Mouse (Mus musculus) neural tube, embryonic 14.5 days (tissue): ENCODE measurements around the gene Renbp. TPM values are rescaled to one million over a fixed set of nuclear protein-coding genes. Genes with fewer than 3 reads are reported as not detected.

ENCODE experiments used
- ATAC-seq: fragments of 200-750 bp; cut with Nextera tagmentation; 2 replicates; pipeline ENCODE4 v1.8.0; 2017; ENCODE audit warnings: low read depth, mild to moderate bottlenecking, moderate TSS enrichment, moderate library complexity
- H3K27ac ChIP-seq: fragments of 300-500 bp; sonication (generic); 2 replicates; pipeline ENCODE4 v1.5.1; 2014; ENCODE audit warnings: low read depth, mild to moderate bottlenecking, control low read depth, low read length, moderate library complexity, mixed read lengths
- H3K27me3 ChIP-seq: fragments of 300-500 bp; sonication (generic); 2 replicates; pipeline ENCODE4 v1.6.1; 2014; ENCODE audit warnings: low read length; ENCODE audit not compliant: control insufficient read depth, insufficient read depth
- H3K36me3 ChIP-seq: fragments of 300-500 bp; sonication (generic); 2 replicates; pipeline ENCODE4 v1.6.1; 2014; ENCODE audit warnings: low read length, mixed read lengths; ENCODE audit not compliant: control insufficient read depth, insufficient read depth
- H3K4me1 ChIP-seq: fragments of 300-500 bp; sonication (generic); 2 replicates; pipeline ENCODE4 v1.6.1; 2014; ENCODE audit warnings: low read length; ENCODE audit not compliant: control insufficient read depth, insufficient read depth
- H3K4me2 ChIP-seq: fragments of 300-500 bp; sonication (generic); 2 replicates; pipeline ENCODE4 v1.6.1; 2014; ENCODE audit warnings: mild to moderate bottlenecking, low read depth, low read length, control low read depth
- H3K4me3 ChIP-seq: fragments of 300-500 bp; sonication (generic); 2 replicates; pipeline ENCODE4 v1.5.1; 2014; ENCODE audit warnings: low read depth, low read length, control low read depth, mixed read lengths
- H3K9ac ChIP-seq: fragments of 300-500 bp; sonication (generic); replicated peaks from 2 replicates; pipeline ENCODE4 v1.6.1; 2014; ENCODE audit warnings: low read depth, mild to moderate bottlenecking, control low read depth, low read length, mixed read lengths
- H3K9me3 ChIP-seq: fragments of 300-500 bp; sonication (generic); 2 replicates; pipeline ENCODE4 v1.6.1; 2016; ENCODE audit warnings: low read length; ENCODE audit not compliant: control insufficient read depth
- WGBS: fragments of 180-500 bp; shearing (Covaris S2); extraction: QIAGEN DNeasy Blood & Tissue Kit; methylation state at CpG from one replicate; pipeline ENCODE4 v1.1.7; 2014; 5-methylcytosine and 5-hydroxymethylcytosine counted together
- polyA plus RNA-seq: library from polyadenylated mRNA; unstranded; fragments of >200 nt; fragmentation: Nextera tagmentation; extraction: Ambion mirVana; gene quantifications from 2 replicates; pipeline ENCODE4 v1.2.1, GENCODE M21; 2014

Gene Renbp
- polyA plus RNA-seq, 1 experiment from 2014 or later = 6.5 TPM

DNA sequence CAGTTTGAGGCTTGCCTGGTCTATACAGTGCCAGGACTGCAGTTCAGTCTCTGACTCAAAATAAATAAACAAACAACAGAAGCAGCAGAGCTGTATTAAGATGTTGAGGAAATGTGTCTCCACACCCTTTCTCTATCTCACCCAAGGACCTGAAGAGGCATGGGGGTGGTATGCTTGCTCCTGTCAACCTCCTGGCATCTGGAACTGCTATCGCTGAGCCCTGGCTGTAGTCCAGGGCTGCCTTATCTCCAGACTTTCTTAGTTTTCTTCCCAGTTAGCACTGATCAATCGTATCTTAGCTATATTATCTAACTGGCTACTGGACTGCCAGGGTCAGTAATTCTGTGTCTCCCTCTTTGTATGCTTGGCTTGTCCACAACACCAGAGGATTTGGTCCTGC, 11.2 kb upstream of the Renbp start:
- H3K4me3 ChIP-seq = no peak overlapping the region
- ATAC-seq = no peak
- peaks cover 14% of the 10 kb centered on the region for H3K36me3 ChIP-seq
- 95% methylated on average over 2 of the region's 2 CpGs for WGBS
- H3K27ac ChIP-seq = no peak overlapping the region
- no peaks in the 10 kb centered on the region for H3K9me3 ChIP-seq
- H3K4me1 ChIP-seq = no peaks in the 10 kb centered on the region
- no peak overlapping the region for H3K9ac ChIP-seq
- no peaks in the 10 kb centered on the region for H3K27me3 ChIP-seq
- H3K4me2 ChIP-seq = no peak overlapping the region

DNA sequence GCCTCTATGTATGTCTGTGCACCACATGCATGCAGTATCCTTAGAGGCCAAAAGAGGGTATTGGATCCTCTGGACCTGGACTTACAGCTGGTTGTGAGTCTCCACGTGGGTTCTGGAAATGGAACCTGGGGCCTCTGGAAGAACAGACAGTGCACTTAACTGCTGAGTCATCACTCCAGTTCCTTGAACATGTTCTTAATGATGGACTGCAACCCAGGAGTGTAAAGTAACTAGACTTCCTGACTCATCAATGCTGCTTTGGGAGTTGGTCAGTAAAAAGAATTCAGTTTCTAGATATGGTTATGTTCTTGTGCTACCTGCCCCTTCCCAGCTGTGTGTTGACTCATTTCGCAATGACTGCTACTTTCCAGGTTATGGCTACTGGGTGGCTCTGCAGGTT, 1.2 kb upstream of the Renbp start:
- H3K9ac ChIP-seq = no peak overlapping the region
- no peak overlapping the region for H3K4me3 ChIP-seq
- H3K36me3 ChIP-seq = no peaks in the 10 kb centered on the region
- no peak overlapping the region for H3K4me2 ChIP-seq
- ATAC-seq = no peak
- H3K9me3 ChIP-seq = no peaks in the 10 kb centered on the region
- WGBS = 71% methylated on average over 2 of the region's 2 CpGs
- H3K27me3 ChIP-seq = no peaks in the 10 kb centered on the region
- H3K27ac ChIP-seq = no peak overlapping the region
- no peaks in the 10 kb centered on the region for H3K4me1 ChIP-seq

DNA sequence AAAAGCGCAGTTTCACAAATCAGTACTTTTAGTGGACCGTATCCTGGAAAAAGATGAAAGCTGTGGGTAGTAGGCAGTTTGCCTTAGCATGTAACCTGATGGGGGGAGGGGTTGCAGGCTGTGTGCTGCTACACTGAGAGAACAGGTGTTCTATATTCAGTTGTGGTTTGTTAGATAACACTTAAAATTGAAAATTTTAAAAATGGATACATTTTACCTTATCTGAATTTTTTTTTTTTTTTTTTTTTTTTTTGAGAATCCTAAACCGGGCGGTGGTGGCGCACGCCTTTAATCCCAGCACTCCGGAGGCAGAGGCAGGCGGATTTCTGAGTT, 8.1 kb downstream of the Renbp start:
- Histone ChIP-seq H3K27me3 (no peaks in the 10 kb centered on the region), H3K4me1 (no peaks in the 10 kb centered on the region), H3K27ac (peak overlapping the region; percentile 70), H3K9me3 (no peaks in the 10 kb centered on the region), H3K36me3 (0 out of 2 replicates have a peak, but pooled peaks cover 5% of the 10 kb centered on the region), H3K4me2 (peak overlapping the region; percentile 55), H3K4me3 (peak overlapping the region; percentile 54), H3K9ac (peak overlapping the region; percentile 46; the same call in 1 of the 2 replicates)
- 75% methylated on average over 8 of the region's 8 CpGs for WGBS
- no peak for ATAC-seq

DNA sequence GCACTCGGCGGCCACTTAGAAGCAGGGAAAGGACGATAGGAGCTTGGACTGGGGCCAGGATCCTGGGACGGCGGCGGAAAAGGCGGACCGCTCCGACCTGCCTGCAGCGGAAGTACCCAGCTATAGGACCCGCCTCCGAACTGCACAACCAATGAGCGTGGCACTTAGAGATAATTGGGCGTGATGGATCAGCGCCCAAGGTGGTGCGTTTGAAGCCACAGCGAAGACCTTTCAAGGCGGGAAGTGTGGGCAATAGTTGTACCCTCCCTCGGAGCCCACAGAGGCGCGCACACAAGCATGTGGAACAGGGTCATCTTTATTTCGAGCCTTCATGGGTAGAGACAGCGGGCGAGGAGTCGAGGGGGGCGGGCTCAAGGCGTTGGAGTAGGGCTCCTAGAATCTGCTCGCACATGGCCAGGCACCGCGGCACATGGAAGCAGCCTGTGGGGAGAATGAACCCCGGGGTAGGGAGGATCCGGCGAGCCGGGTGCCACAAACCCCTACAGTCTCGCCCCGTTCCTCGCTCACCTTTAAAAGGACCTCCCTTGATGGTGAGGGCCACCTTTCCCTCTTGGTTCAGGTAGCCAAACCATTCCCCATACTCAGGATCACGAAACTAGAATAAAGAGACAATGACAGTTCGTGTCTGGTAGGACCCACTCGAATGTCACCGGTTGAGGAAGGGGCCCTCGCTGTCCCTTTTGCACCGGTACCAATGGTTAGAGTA, 8.7 kb downstream of the Renbp start, which contains the start of the genes Arhgap4 and Naa10:
Gene Arhgap4 (minus strand): TSS at position 48 of the 727 bp plus-strand sequence.
Gene Naa10 (minus strand): TSS at position 122 of the 727 bp plus-strand sequence.
- Histone ChIP-seq H3K9ac (peak within 1 kb of the TSS; percentile 61), H3K27ac (peak within 1 kb of the TSS; percentile 70), H3K4me2 (peak within 1 kb of the TSS; percentile 60), H3K4me1 (no peaks in the 10 kb centered on the region), H3K27me3 (no peaks in the 10 kb centered on the region), H3K4me3 (peak within 1 kb of the TSS; percentile 54), H3K36me3 (0 out of 2 replicates have a peak, but pooled peaks cover 5% of the 10 kb centered on the region), H3K9me3 (no peaks in the 10 kb centered on the region)
- 19% methylated on average over 43 of the region's 43 CpGs for WGBS
- peak; percentile 99 for ATAC-seq

DNA sequence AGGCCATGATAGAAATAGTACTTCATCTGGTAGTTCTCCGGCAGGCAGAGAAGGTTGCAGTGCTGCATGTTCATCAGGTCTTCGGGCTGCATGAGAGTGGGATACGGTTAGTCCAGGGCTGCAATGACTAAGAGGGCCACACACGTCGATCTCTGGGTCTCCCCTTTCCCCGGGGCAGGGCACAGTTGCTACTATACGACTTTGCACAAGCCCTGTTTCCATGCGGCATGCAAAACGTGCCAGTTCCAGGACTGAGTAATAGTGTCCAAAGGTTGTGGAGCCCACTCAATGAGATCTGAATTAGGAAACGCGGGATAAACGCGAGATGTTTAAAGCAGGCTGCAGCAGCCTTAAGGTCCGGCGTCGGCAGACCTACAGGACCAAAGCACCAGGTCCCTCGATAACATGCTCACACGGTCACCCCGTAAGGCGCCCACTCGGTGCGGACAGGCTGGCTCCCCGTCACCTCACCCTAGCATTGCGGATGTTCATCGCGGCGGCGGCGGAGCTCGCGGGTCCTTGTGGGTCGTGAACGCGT, 9.3 kb downstream of the Renbp start:
- Histone ChIP-seq H3K4me2 (peak overlapping the region; percentile 60), H3K9ac (peak overlapping the region; percentile 61), H3K36me3 (0 out of 2 replicates have a peak, but pooled peaks cover 5% of the 10 kb centered on the region), H3K27ac (peak overlapping the region; percentile 62; the same call in 1 of the 2 replicates), H3K4me3 (peak overlapping the region; percentile 54), H3K9me3 (no peaks in the 10 kb centered on the region), H3K27me3 (no peaks in the 10 kb centered on the region), H3K4me1 (no peaks in the 10 kb centered on the region)
- peak; percentile 47; the same call in 1 of the 2 replicates for ATAC-seq
- 17% methylated on average over 34 of the region's 34 CpGs for WGBS

DNA sequence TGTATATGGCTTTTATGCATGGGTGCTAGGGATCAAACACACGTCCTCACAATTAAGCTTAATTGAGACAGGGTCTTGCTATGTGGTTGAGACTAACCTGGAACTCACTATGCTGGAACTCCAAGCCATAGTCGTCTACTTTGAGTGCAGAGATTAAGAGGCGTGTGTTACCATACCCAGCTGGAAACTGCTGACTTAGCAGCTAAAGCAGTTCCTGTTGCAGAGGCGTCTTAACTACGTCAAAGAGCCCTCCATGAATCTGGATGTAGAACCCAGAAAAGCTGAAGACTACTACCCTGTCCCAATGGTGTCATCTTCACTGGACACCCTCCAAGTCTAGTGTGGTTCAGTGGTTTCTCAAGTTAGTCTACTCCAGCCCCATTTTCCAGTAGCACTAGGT, 12.0 kb downstream of the Renbp start:
- Histone ChIP-seq H3K4me2 (no peak overlapping the region), H3K27me3 (no peaks in the 10 kb centered on the region), H3K9ac (no peak overlapping the region), H3K4me1 (no peaks in the 10 kb centered on the region), H3K9me3 (no peaks in the 10 kb centered on the region), H3K4me3 (no peak overlapping the region), H3K27ac (no peak overlapping the region), H3K36me3 (0 out of 2 replicates have a peak, but pooled peaks cover 5% of the 10 kb centered on the region)
- WGBS = 91% methylated on average over 5 of the region's 5 CpGs
- no peak for ATAC-seq

DNA sequence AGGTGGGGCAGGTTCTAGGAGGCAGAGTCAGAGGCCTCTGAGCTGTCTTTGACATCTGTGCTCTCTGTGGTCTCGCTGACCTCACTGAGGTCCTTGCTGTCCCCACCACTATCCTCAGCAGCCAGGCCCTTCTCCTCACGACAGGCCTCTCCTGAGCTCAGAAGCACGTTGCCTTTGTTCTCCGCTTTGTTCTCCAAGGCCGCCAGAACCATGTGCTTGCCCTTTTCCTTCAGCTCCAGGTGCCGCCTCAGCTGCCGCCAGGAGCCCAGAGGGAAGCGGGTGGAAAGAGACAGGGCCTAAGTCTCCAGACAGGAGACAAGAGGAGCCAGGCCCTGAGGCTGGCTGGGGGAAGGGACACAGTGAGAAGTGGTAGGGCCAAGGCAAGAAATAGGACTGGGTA, 13.7 kb downstream of the Renbp start:
- 0 out of 2 replicates have a peak, but pooled peaks cover 5% of the 10 kb centered on the region for H3K36me3 ChIP-seq
- no peak overlapping the region for H3K9ac ChIP-seq
- no peak overlapping the region for H3K27ac ChIP-seq
- H3K4me1 ChIP-seq = no peaks in the 10 kb centered on the region
- H3K27me3 ChIP-seq = no peaks in the 10 kb centered on the region
- no peak overlapping the region for H3K4me3 ChIP-seq
- no peak overlapping the region for H3K4me2 ChIP-seq
- WGBS = 83% methylated on average over 8 of the region's 8 CpGs
- no peaks in the 10 kb centered on the region for H3K9me3 ChIP-seq
- ATAC-seq = no peak

DNA sequence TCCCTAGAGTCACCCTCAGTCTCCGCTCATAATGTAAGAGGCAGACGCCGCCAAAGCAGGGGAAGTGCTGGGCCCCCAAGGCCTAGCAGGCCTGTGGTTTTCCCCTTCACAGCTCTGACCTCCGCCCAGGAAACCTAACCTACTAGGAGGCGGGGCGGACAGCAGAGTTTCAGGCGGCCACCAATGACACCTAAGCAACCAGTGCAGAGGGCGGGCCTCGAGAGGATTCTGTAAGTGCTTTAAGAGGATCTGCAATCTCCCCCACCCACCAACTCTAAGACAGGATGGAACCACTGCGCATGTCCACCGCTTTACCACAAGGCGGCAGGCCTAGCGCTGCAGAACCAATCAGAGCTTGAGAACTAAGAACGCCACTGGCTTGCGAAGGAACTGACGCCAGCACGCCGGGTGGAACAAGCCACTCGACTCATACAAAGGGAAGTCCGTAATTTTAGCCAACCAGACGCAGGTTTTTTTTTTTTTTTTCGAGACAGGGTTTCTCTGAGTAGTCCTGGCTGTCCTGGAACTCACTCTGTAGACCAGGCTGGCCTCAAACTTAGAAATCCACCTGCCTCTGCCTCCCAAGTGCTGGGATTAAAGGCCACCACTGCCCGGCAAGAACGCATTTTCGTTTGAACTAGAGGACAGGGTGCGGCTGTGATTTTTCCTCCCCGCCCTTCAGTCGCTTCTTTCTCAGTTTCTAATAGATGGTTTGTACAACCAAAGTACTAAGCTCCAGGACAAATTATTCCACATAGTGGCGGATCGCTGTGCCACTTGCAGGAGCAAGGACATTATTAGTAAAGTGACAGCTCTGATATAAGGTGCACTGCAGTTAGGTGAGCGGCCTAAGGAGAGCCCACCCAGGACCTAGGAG, 15.6 kb downstream of the Renbp start:
- Histone ChIP-seq H3K36me3 (0 out of 2 replicates have a peak, but pooled peaks cover 5% of the 10 kb centered on the region), H3K4me3 (no peak overlapping the region), H3K4me1 (no peaks in the 10 kb centered on the region), H3K9ac (0 out of 2 replicates have a peak overlapping the region, but pooled peaks have one; percentile 16), H3K4me2 (peak overlapping the region; percentile 32; the same call in 1 of the 2 replicates), H3K27ac (peak overlapping the region; percentile 60), H3K9me3 (no peaks in the 10 kb centered on the region), H3K27me3 (no peaks in the 10 kb centered on the region)
- peak; percentile 97 for ATAC-seq
- 28% methylated on average over 31 of the region's 31 CpGs for WGBS
